In genomic region chr2:59876482-59876881, GRCm38 (mm10) we compare ENCODE assay signal across 19 mouse cellular contexts. TPM values are rescaled to one million over a fixed set of nuclear protein-coding genes. Genes with fewer than 3 reads are reported as not detected.
DNase-seq lines count a peak whose midpoint lies in the region; ATAC-seq lines count a peak whose summit lies in the region.
"Had no signal": no experiment of that assay in that cellular context is flagged by ENCODE, and none has a peak within 500 bp of the region (broad histone marks: within the 10 kb centered on the region; RNA-seq: fewer than 3 reads in every experiment).

No protein-coding gene starts in this region.

- no peak overlapping the region for H3K9ac ChIP-seq in midbrain, embryonic 15.5 days
- no peak overlapping the region for H3K9ac ChIP-seq in midbrain, embryonic 11.5 days (ENCODE audit: low read length)
- H3K9ac ChIP-seq in midbrain, embryonic 16.5 days (ENCODE audit: low read depth, low read length) = no peak overlapping the region
- no peak overlapping the region for H3K9ac ChIP-seq in midbrain, embryonic 14.5 days (replicated peaks; ENCODE audit: low read length)

- 90% methylated on average over 15 of the region's 15 CpGs for WGBS in midbrain, embryonic 15.5 days
- 87% methylated on average over 15 of the region's 15 CpGs for WGBS in midbrain, embryonic 11.5 days
- WGBS in midbrain, embryonic 16.5 days = 84% methylated on average over 15 of the region's 15 CpGs
- 88% methylated on average over 15 of the region's 15 CpGs for WGBS in midbrain, embryonic 14.5 days

- H3K27me3 ChIP-seq in midbrain, embryonic 15.5 days (replicated peaks) = no peaks in the 10 kb centered on the region
- no peaks in the 10 kb centered on the region for H3K27me3 ChIP-seq in midbrain, embryonic 11.5 days (ENCODE audit: control insufficient read depth, insufficient read depth, low read length)
- H3K27me3 ChIP-seq in midbrain, embryonic 16.5 days (ENCODE audit: control insufficient read depth, insufficient read depth, low read depth, low read length) = no peaks in the 10 kb centered on the region
- no peaks in the 10 kb centered on the region; the same call in 1 of the 2 replicates for H3K27me3 ChIP-seq in midbrain, embryonic 14.5 days (ENCODE audit: control insufficient read depth, insufficient read depth, low read length)
- H3K27me3 ChIP-seq: CH12.LX, Patski had no signal

- no peak overlapping the region for H3K4me3 ChIP-seq in midbrain, embryonic 15.5 days
- no peak overlapping the region for H3K4me3 ChIP-seq in midbrain, embryonic 11.5 days (ENCODE audit: low read depth, low read length)
- H3K4me3 ChIP-seq in midbrain, embryonic 16.5 days (ENCODE audit: low read depth, low read length) = no peak overlapping the region
- no peak overlapping the region for H3K4me3 ChIP-seq in midbrain, embryonic 14.5 days (replicated peaks; ENCODE audit: low read depth, low read length)

- H3K9me3 ChIP-seq in midbrain, embryonic 15.5 days = no peaks in the 10 kb centered on the region
- H3K9me3 ChIP-seq in midbrain, embryonic 11.5 days (ENCODE audit: control insufficient read depth, low read length) = no peaks in the 10 kb centered on the region
- H3K9me3 ChIP-seq in midbrain, embryonic 16.5 days (replicated peaks; ENCODE audit: control insufficient read depth, low read length, poor library complexity, severe bottlenecking) = no peaks in the 10 kb centered on the region
- no peaks in the 10 kb centered on the region for H3K9me3 ChIP-seq in midbrain, embryonic 14.5 days (ENCODE audit: control insufficient read depth, low read length)
- H3K9me3 ChIP-seq: G1E had no signal

- H3K36me3 ChIP-seq in midbrain, embryonic 15.5 days (replicated peaks) = no peaks in the 10 kb centered on the region
- H3K36me3 ChIP-seq in midbrain, embryonic 11.5 days (ENCODE audit: control insufficient read depth, insufficient read depth, low read length) = no peaks in the 10 kb centered on the region
- no peaks in the 10 kb centered on the region for H3K36me3 ChIP-seq in midbrain, embryonic 16.5 days (ENCODE audit: control insufficient read depth, insufficient read depth, low read length)
- H3K36me3 ChIP-seq in midbrain, embryonic 14.5 days (ENCODE audit: control insufficient read depth, insufficient read depth, low read length) = no peaks in the 10 kb centered on the region; the same call in 1 of the 2 replicates

- no peak overlapping the region for H3K27ac ChIP-seq in midbrain, embryonic 15.5 days
- no peak overlapping the region for H3K27ac ChIP-seq in midbrain, embryonic 11.5 days (ENCODE audit: low read depth, low read length)
- H3K27ac ChIP-seq in midbrain, embryonic 16.5 days (ENCODE audit: low read length) = no peak overlapping the region
- H3K27ac ChIP-seq in midbrain, embryonic 14.5 days (replicated peaks; ENCODE audit: low read depth, low read length) = no peak overlapping the region

- no peak for DNase-seq in midbrain, embryonic 11.5 days (ENCODE audit: low spot score, missing footprints)
- no peak for DNase-seq in midbrain, embryonic 14.5 days
- DNase-seq: adrenal gland, adult 2 months; adrenal gland, adult 8-10 months; adrenal gland, postnatal 10 days; adrenal gland, postnatal 14 days; adrenal gland, postnatal 25 days; adrenal gland, postnatal 36 days; B cell, adult 2 months; cerebellum, adult 11 months; cerebellum, adult 11-12 months; cerebellum, adult 18-20 months had no signal

- 0 out of 2 replicates have a peak, but pooled peaks cover 2% of the 10 kb centered on the region for H3K4me1 ChIP-seq in midbrain, embryonic 15.5 days
- H3K4me1 ChIP-seq in midbrain, embryonic 11.5 days (ENCODE audit: control insufficient read depth, insufficient read depth, low read length) = 0 out of 2 replicates have a peak, but pooled peaks cover under 1% of the 10 kb centered on the region
- H3K4me1 ChIP-seq in midbrain, embryonic 16.5 days (ENCODE audit: control insufficient read depth, insufficient read depth, low read length) = no peaks in the 10 kb centered on the region
- H3K4me1 ChIP-seq in midbrain, embryonic 14.5 days (ENCODE audit: control insufficient read depth, insufficient read depth, low read length) = no peaks in the 10 kb centered on the region

- ATAC-seq in midbrain, embryonic 15.5 days (replicated peaks) = peak; percentile 54; the same call in 1 of the 2 replicates
- ATAC-seq in midbrain, embryonic 11.5 days (ENCODE audit: low FRiP score) = no peak
- peak; percentile 59; the same call in 1 of the 2 replicates for ATAC-seq in midbrain, embryonic 16.5 days
- ATAC-seq in midbrain, embryonic 14.5 days (ENCODE audit: low FRiP score, low TSS enrichment) = no peak
- ATAC-seq: activated CD4-positive, CD25-positive, alpha-beta regulatory T cell, adult 4 months; CD4-positive, CD25-positive, alpha-beta regulatory T cell, adult 4 months; Patski had no signal

- no peak overlapping the region for H3K4me2 ChIP-seq in midbrain, embryonic 15.5 days
- no peak overlapping the region for H3K4me2 ChIP-seq in midbrain, embryonic 11.5 days
- no peak overlapping the region for H3K4me2 ChIP-seq in midbrain, embryonic 16.5 days (ENCODE audit: low read length)
- no peak overlapping the region for H3K4me2 ChIP-seq in midbrain, embryonic 14.5 days (ENCODE audit: low read length)

RNA-seq across cellular contexts. Expression of gene Wdsub1, which starts 5.9 kb away (rescaled TPM):
- polyA plus RNA-seq in midbrain, embryonic 15.5 days (2015; fragmentation: Nextera tagmentation; extraction: Ambion mirVana) = 18.1 and 19.1 TPM in 2 replicates
- polyA plus RNA-seq in midbrain, embryonic 11.5 days (2014; fragmentation: Nextera tagmentation; extraction: Ambion mirVana) = 18.5 and 19.2 TPM in 2 replicates
- polyA plus RNA-seq in midbrain, embryonic 16.5 days (2015; fragmentation: Nextera tagmentation; extraction: Ambion mirVana) = 16.6 and 21.2 TPM in 2 replicates
- 9.5 and 11.1 TPM in 2 replicates for polyA plus RNA-seq in midbrain, embryonic 14.5 days (2014; fragmentation: Nextera tagmentation; extraction: Ambion mirVana)

Comparison
In these comparisons a context has a peak if more than half of its experiments do, and no peak if none do; other contexts are left out.
1. ATAC-seq: peak in midbrain, embryonic 15.5 days (single experiment) and midbrain, embryonic 16.5 days (single experiment); none in midbrain, embryonic 11.5 days (single experiment) and midbrain, embryonic 14.5 days (single experiment).